Mouse (Mus musculus) kidney, adult 2 months (tissue): ENCODE data around the gene Slc25a23. TPM values are rescaled to one million over a fixed set of nuclear protein-coding genes. Genes with fewer than 3 reads are reported as not detected.
A peak's percentile ranks its signal among the peaks of the same experiment; 100 is the strongest.

Experiments used
- DNase-seq: peaks from one replicate; pipeline ENCODE4 v3.0.0; 2021
- H3K27ac ChIP-seq: fragments of 200-500 bp; 2 replicates; pipeline ENCODE4 v1.5.1; 2012; ENCODE audit warnings: low read depth, low read length, control low read depth, inconsistent platforms; ENCODE audit not compliant: insufficient read depth
- H3K27me3 ChIP-seq: fragments of 200-500 bp; replicated peaks from 2 replicates; pipeline ENCODE4 v1.6.1; 2012; ENCODE audit warnings: mild to moderate bottlenecking, moderate library complexity, low read length, inconsistent platforms; ENCODE audit not compliant: control insufficient read depth, insufficient read depth
- H3K36me3 ChIP-seq: fragments of 200-500 bp; 2 replicates; pipeline ENCODE4 v1.6.1; 2012; ENCODE audit warnings: mild to moderate bottlenecking, moderate library complexity, low read length, inconsistent platforms; ENCODE audit not compliant: control insufficient read depth, insufficient read depth
- H3K4me1 ChIP-seq: fragments of 200-500 bp; 2 replicates; pipeline ENCODE4 v1.6.1; 2011; ENCODE audit warnings: low read length; ENCODE audit not compliant: control insufficient read depth, insufficient read depth
- H3K4me3 ChIP-seq: fragments of 200-500 bp; 2 replicates; pipeline ENCODE4 v1.5.1; 2011; ENCODE audit warnings: mild to moderate bottlenecking, low read depth, low read length, control low read depth; ENCODE audit not compliant: insufficient read depth
- CTCF ChIP-seq: fragments of 200-500 bp; conservative IDR thresholded peaks from 2 replicates; pipeline ENCODE4 v1.5.1; 2011; ENCODE audit warnings: low read depth, mild to moderate bottlenecking, control low read depth, low read length, moderate library complexity, mixed read lengths; ENCODE audit not compliant: insufficient read depth, insufficient read length
- POLR2A ChIP-seq: fragments of 200-500 bp; IDR thresholded peaks from one replicate; pipeline ENCODE4 v1.6.1; 2011; ENCODE audit warnings: low read depth, low read length, control low read depth
- WGBS: fragments of 180-500 bp; shearing (Covaris S2); methylation state at CpG from one replicate; pipeline ENCODE4 v1.1.7; 2018; 5-methylcytosine and 5-hydroxymethylcytosine counted together
- polyA plus RNA-seq: library from polyadenylated mRNA; depleted of rRNA; stranded (reverse); fragments of >200 nt; gene quantifications from 2 replicates; pipeline ENCODE4 v1.2.3, GENCODE M21; 2012

Gene Slc25a23
- polyA plus RNA-seq, 1 experiment: 124 TPM

DNA sequence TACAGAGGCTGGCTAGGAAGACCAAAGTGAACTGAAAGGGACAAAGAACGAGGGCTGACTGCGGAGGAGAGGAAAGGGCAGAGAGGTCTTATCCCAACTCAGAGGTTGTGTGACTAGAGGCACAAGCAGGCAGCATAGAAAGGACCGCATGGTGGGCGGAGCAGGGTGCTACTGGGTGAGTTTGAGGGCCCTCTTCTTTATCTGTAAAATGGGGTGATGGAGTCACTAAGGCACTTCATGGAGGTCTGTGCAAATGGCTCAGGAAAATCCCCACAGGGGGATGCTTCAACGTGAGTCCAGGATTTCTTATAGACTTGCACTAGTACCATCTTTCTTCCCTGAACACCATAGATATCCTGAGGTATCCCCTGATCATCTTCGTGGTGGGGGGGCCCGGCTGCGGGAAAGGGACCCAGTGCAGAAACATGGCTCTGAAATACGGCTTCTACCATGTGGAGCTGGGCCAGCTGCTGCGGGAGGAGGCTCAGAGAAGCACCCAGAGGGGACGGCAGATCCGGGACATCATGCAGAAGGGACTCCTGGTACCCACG, 47.3 kb downstream of the Slc25a23 start:
- Histone ChIP-seq H3K4me1 (peaks cover 8% of the 10 kb centered on the region; the same call in 1 of the 2 replicates), H3K36me3 (no peaks in the 10 kb centered on the region), H3K4me3 (peak overlapping the region; percentile 69; the same call in 1 of the 2 replicates), H3K27me3 (no peaks in the 10 kb centered on the region), H3K27ac (no peak overlapping the region; the same call in 1 of the 2 replicates)
- no peak for DNase-seq
- 58% methylated on average over 13 of the region's 13 CpGs for WGBS
- no peak for TF ChIP-seq CTCF

GRCm38 (mm10) chr17:57011236-57012141, 48.2 kb downstream of the Slc25a23 start, which contains the start of the genes Gtf2f1 and Gm17949:
Gtf2f1 (minus strand) TSS chr17:57011288.
Gm17949 (plus strand) TSS chr17:57011469.
- peak; percentile 97 for DNase-seq
- Histone ChIP-seq H3K36me3 (no peaks in the 10 kb centered on the region), H3K27me3 (no peaks in the 10 kb centered on the region), H3K27ac (peak within 1 kb of the TSS; percentile 66), H3K4me3 (peak within 1 kb of the TSS; percentile 88), H3K4me1 (peaks cover 8% of the 10 kb centered on the region; the same call in 1 of the 2 replicates)
- under 1% methylated on average over 51 of the region's 51 CpGs for WGBS
- TF ChIP-seq POLR2A: peak; percentile 98
- TF ChIP-seq CTCF: 0 out of 2 replicates have a peak, but pooled peaks have one; percentile 11

GRCm38 (mm10) chr17:57010911-57011235, 48.8 kb downstream of the Slc25a23 start:
- Histone ChIP-seq H3K4me3 (peak overlapping the region; percentile 88), H3K27ac (peak overlapping the region; percentile 66; the same call in 1 of the 2 replicates), H3K27me3 (no peaks in the 10 kb centered on the region), H3K36me3 (no peaks in the 10 kb centered on the region), H3K4me1 (peaks cover 8% of the 10 kb centered on the region; the same call in 1 of the 2 replicates)
- 1% methylated on average over 19 of the region's 19 CpGs for WGBS
- DNase-seq: no peak
- no peak for TF ChIP-seq CTCF
- no peak for TF ChIP-seq POLR2A

DNA sequence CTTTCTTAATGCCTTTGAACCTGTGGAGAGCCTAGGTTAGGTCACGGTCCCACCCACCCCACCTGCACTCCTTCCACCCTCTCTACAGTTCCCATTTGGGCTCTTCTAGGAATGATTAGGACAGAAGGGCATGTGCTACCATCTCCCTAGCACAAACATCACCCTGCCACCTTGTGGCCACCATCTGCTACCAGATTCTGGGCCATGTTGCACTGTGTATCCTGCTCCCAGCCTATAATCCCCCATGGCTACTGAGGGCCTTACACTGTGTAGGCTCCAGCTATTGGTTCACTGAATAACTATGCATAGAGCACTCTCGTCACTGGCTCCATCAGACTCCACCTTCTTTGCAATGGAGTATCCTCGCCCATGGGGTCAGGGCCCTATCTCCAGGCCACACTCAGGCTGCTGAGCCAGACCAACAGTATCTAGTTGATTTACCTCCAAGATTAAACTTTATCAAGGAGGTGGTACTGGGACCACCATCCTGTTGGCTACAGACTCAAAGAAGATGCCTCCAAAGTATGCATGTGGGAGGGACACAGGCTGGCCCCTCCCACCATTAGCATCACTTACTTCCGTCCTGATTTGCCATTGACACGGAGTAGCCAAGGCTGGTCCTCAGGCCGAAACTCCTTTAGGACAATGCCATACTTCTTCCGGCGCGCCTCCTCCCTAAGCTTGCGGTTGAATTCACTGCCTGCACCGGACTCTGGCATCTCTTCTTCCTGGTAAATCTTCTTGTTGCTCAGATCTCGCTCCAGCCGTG, 52.3 kb downstream of the Slc25a23 start:
- WGBS: 93% methylated on average over 13 of the region's 13 CpGs

DNA sequence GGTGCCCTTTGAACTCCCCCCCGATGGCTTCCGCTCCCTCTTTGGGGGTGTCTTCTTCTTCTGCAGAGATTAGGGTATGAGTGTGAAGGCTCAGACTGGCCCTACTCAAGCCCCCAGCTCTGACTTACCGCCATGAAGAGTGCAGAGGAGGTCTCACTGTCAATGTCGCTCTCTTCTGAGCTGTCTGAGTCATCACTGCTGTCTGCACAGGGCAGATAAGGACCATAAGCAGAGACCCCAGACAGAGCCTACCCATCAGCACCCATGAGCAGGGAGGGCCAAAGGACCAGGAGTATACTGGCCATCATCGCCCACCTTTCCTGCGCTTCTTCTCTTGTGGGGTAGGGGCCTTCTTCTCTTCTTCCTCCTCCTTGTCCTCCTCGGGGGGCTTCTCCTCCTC, 55.7 kb downstream of the Slc25a23 start:
- H3K4me3 ChIP-seq: no peak overlapping the region
- H3K36me3 ChIP-seq: no peaks in the 10 kb centered on the region
- H3K4me1 ChIP-seq: no peaks in the 10 kb centered on the region
- no peak overlapping the region for H3K27ac ChIP-seq
- 92% methylated on average over 7 of the region's 7 CpGs for WGBS
- DNase-seq: no peak
- no peaks in the 10 kb centered on the region for H3K27me3 ChIP-seq
- TF ChIP-seq POLR2A (no peak), CTCF (no peak)

More for the DNA sequence above, 52.3 kb downstream of the Slc25a23 start:
- TF ChIP-seq POLR2A (no peak), CTCF (peak; percentile 44; the same call in 1 of the 2 replicates)
- DNase-seq: no peak
- no peaks in the 10 kb centered on the region for H3K36me3 ChIP-seq
- H3K27ac ChIP-seq: no peak overlapping the region
- peaks cover 8% of the 10 kb centered on the region; the same call in 1 of the 2 replicates for H3K4me1 ChIP-seq
- H3K27me3 ChIP-seq: no peaks in the 10 kb centered on the region
- H3K4me3 ChIP-seq: no peak overlapping the region

DNA sequence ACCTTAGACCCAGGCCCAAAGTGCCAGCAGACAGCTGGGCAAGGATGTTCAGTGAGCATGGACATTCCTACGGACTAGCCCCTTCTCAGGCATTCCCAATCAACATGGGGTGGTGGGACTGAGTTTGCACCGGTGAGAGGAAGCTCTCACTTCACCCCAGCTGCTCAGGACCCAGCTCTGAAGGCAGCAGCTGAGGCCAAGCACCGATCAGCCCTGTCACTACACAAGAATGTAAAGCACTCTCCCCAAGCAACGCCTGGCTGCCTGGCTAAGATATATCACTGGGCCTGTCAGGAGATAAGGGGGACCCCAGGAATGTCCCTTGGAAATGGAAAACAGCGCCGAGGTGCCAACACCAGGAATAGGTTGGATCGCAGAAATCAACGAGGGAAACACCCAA, 58.4 kb downstream of the Slc25a23 start:
- Histone ChIP-seq H3K4me1 (peaks cover 3% of the 10 kb centered on the region; the same call in 1 of the 2 replicates), H3K36me3 (no peaks in the 10 kb centered on the region), H3K27ac (no peak overlapping the region), H3K27me3 (no peaks in the 10 kb centered on the region), H3K4me3 (no peak overlapping the region)
- TF ChIP-seq POLR2A: no peak
- no peak for TF ChIP-seq CTCF
- no peak for DNase-seq
- WGBS: 58% methylated on average over 8 of the region's 8 CpGs

GRCm38 (mm10) chr17:56999968-57000609, 59.6 kb downstream of the Slc25a23 start, which contains the start of gene Pspn:
Pspn (minus strand) TSS chr17:57000018.
- TF ChIP-seq POLR2A (no peak), CTCF (no peak)
- DNase-seq: peak; percentile 33
- peaks cover 3% of the 10 kb centered on the region; the same call in 1 of the 2 replicates for H3K4me1 ChIP-seq
- no peaks in the 10 kb centered on the region for H3K27me3 ChIP-seq
- no peaks in the 10 kb centered on the region for H3K36me3 ChIP-seq
- WGBS: 71% methylated on average over 9 of the region's 9 CpGs
- no peak within 1 kb of the TSS for H3K4me3 ChIP-seq
- no peak within 1 kb of the TSS for H3K27ac ChIP-seq
